Mouse (Mus musculus) megakaryocyte, embryonic 14.5 days (primary cell): ENCODE data around the gene Glipr2.

Experiments
- FLI1 ChIP-seq: IDR thresholded peaks from 2 replicates; pipeline ENCODE4 v1.6.1; 2012; ENCODE audit warnings: low read length, inconsistent platforms, mixed read lengths
- GATA1 ChIP-seq: IDR thresholded peaks from 3 replicates; pipeline ENCODE4 v1.6.1; 2012; ENCODE audit warnings: mixed read lengths, low read length, inconsistent platforms, borderline replicate concordance

GRCm38 (mm10) chr4:44024241-44024640, 67.0 kb downstream of the Glipr2 start:
- TF ChIP-seq GATA1 (no peak), FLI1 (no peak)
